Mouse (Mus musculus) MEL (cell line): ENCODE data around the gene Cd36. TPM values are rescaled to one million over a fixed set of nuclear protein-coding genes. Genes with fewer than 3 reads are reported as not detected.

ENCODE experiments used
- DNase-seq: peaks from one replicate; pipeline ENCODE4 v3.0.0; 2011; ENCODE audit warnings: low read depth, low spot score
- H3K27ac ChIP-seq: 2 replicates; pipeline ENCODE4 v1.5.1; 2012; ENCODE audit warnings: low read depth, mild to moderate bottlenecking, control low read depth, low read length, moderate library complexity; ENCODE audit not compliant: control insufficient read depth
- H3K27me3 ChIP-seq, 2 experiments: fragments of 150-350 bp in 1 of 2; sonication (generic) in 1 of 2; 2 replicates each; pipeline ENCODE4 v1.6.1; 2012; ENCODE audit warnings: low read length in 2 of 2, mild to moderate bottlenecking in 2 of 2, improper control_type of control experiment in 1 of 2, moderate library complexity in 1 of 2; ENCODE audit not compliant: insufficient read depth in 2 of 2, control insufficient read depth in 1 of 2
- H3K36me3 ChIP-seq, 2 experiments: 2 replicates each; pipeline ENCODE4 v1.6.1; 2012 to 2014; ENCODE audit warnings: low read length in 2 of 2, improper control_type of control experiment in 1 of 2, inconsistent platforms in 1 of 2, mild to moderate bottlenecking in 1 of 2; ENCODE audit not compliant: insufficient read depth in 2 of 2, control insufficient read depth in 1 of 2
- H3K4me1 ChIP-seq, 2 experiments: fragments of 150-350 bp in 1 of 2; sonication (generic) in 1 of 2; 2 replicates each; pipeline ENCODE4 v1.6.1; 2012; ENCODE audit warnings: low read length in 2 of 2, improper control_type of control experiment in 1 of 2, mild to moderate bottlenecking in 1 of 2; ENCODE audit not compliant: insufficient read depth in 2 of 2, control insufficient read depth in 1 of 2
- H3K4me3 ChIP-seq, 2 experiments: fragments of 150-350 bp in 1 of 2; sonication (generic) in 1 of 2; 2 replicates each; pipeline ENCODE4 v1.5.1; 2012; ENCODE audit warnings: low read depth in 2 of 2, low read length in 2 of 2, mild to moderate bottlenecking in 2 of 2, moderate library complexity in 2 of 2, control low read depth in 1 of 2, improper control_type of control experiment in 1 of 2; ENCODE audit not compliant: control insufficient read depth in 1 of 2, insufficient read depth in 1 of 2
- H3K79me2 ChIP-seq: 2 replicates; pipeline ENCODE4 v1.6.1; 2012; ENCODE audit warnings: mild to moderate bottlenecking, low read length, moderate library complexity; ENCODE audit not compliant: control insufficient read depth, poor library complexity, insufficient read depth
- H3K9ac ChIP-seq: 2 replicates; pipeline ENCODE4 v1.6.1; 2012; ENCODE audit warnings: low read depth, mild to moderate bottlenecking, control low read depth, low read length, moderate library complexity; ENCODE audit not compliant: control insufficient read depth, poor library complexity, severe bottlenecking
- H3K9me3 ChIP-seq: fragments of 150-350 bp; sonication (generic); replicated peaks from 2 replicates; pipeline ENCODE4 v1.6.1; 2012; ENCODE audit warnings: mild to moderate bottlenecking, low read length, improper control_type of control experiment, moderate library complexity; ENCODE audit not compliant: insufficient read depth
- CHD2 ChIP-seq: IDR thresholded peaks from 2 replicates; pipeline ENCODE4 v1.6.1; 2011; ENCODE audit warnings: low read length, improper control_type of control experiment
- CTCF ChIP-seq, 3 experiments: IDR thresholded peaks in 2 of 3; conservative IDR thresholded peaks in 1 of 3; 2 replicates each; pipeline ENCODE4 v1.5.1; 2011 to 2012; ENCODE audit warnings: low read length in 3 of 3, low read depth in 2 of 3, mild to moderate bottlenecking in 2 of 3, improper control_type of control experiment in 1 of 3, inconsistent platforms in 1 of 3, mixed read lengths in 1 of 3, moderate library complexity in 1 of 3; ENCODE audit not compliant: control insufficient read depth in 1 of 3, insufficient read depth in 1 of 3, poor library complexity in 1 of 3, severe bottlenecking in 1 of 3
- EP300 ChIP-seq, 2 experiments: IDR thresholded peaks; 2 replicates each; pipeline ENCODE4 v1.6.1; 2011; ENCODE audit warnings: improper control_type of control experiment in 2 of 2, low read length in 2 of 2, low read depth in 1 of 2, mild to moderate bottlenecking in 1 of 2
- GABPA ChIP-seq: IDR thresholded peaks from 2 replicates; pipeline ENCODE4 v1.6.1; 2012; ENCODE audit warnings: low read depth, mild to moderate bottlenecking, inconsistent platforms, low read length, improper control_type of control experiment, moderate library complexity
- GATA1 ChIP-seq: IDR thresholded peaks from 2 replicates; pipeline ENCODE4 v1.6.1; 2011; ENCODE audit warnings: low read depth, low read length, improper control_type of control experiment
- JUND ChIP-seq: IDR thresholded peaks from 2 replicates; pipeline ENCODE4 v1.6.1; 2011; ENCODE audit warnings: low read depth, mild to moderate bottlenecking, improper control_type of control experiment, low read length
- KAT2A ChIP-seq: conservative IDR thresholded peaks from 2 replicates; pipeline ENCODE4 v1.6.1; 2012; ENCODE audit warnings: low read depth, low read length, improper control_type of control experiment, inconsistent platforms
- MEF2A ChIP-seq: IDR thresholded peaks from 2 replicates; pipeline ENCODE4 v1.6.1; 2014; ENCODE audit warnings: low read depth, mild to moderate bottlenecking, inconsistent platforms, low read length, improper control_type of control experiment; ENCODE audit not compliant: poor library complexity, insufficient replicate concordance, severe bottlenecking; ENCODE audit errors: extremely low read depth
- MXI1 ChIP-seq: IDR thresholded peaks from 2 replicates; pipeline ENCODE4 v1.6.1; 2011; ENCODE audit warnings: mild to moderate bottlenecking, low read depth, low read length, improper control_type of control experiment
- MYB ChIP-seq: IDR thresholded peaks from 2 replicates; pipeline ENCODE4 v1.6.1; 2011; ENCODE audit warnings: mild to moderate bottlenecking, low read depth, low read length, improper control_type of control experiment
- NELFE ChIP-seq: IDR thresholded peaks from 2 replicates; pipeline ENCODE4 v1.6.1; 2011; ENCODE audit warnings: low read depth, low read length, improper control_type of control experiment
- POLR2AphosphoS2 ChIP-seq: IDR thresholded peaks from 2 replicates; pipeline ENCODE4 v1.6.1; 2011; ENCODE audit warnings: low read length, improper control_type of control experiment
- RCOR1 ChIP-seq: IDR thresholded peaks from 2 replicates; pipeline ENCODE4 v1.6.1; 2012; ENCODE audit warnings: low read depth, mild to moderate bottlenecking, inconsistent platforms, low read length, improper control_type of control experiment
- SIN3A ChIP-seq: IDR thresholded peaks from 2 replicates; pipeline ENCODE4 v1.6.1; 2012; ENCODE audit warnings: low read length, improper control_type of control experiment, inconsistent platforms
- UBTF ChIP-seq: IDR thresholded peaks from 2 replicates; pipeline ENCODE4 v1.6.1; 2012; ENCODE audit warnings: low read depth, mild to moderate bottlenecking, inconsistent platforms, low read length, improper control_type of control experiment, moderate library complexity, borderline replicate concordance; ENCODE audit not compliant: insufficient read depth
- USF1 ChIP-seq: IDR thresholded peaks from 2 replicates; pipeline ENCODE4 v1.6.1; 2014; ENCODE audit warnings: low read depth, mild to moderate bottlenecking, inconsistent platforms, low read length, improper control_type of control experiment, moderate library complexity
- USF2 ChIP-seq, 2 experiments: IDR thresholded peaks; 2 replicates each; pipeline ENCODE4 v1.6.1; 2011 to 2012; ENCODE audit warnings: improper control_type of control experiment in 2 of 2, low read length in 2 of 2, borderline replicate concordance in 1 of 2, inconsistent platforms in 1 of 2, low read depth in 1 of 2, mild to moderate bottlenecking in 1 of 2; ENCODE audit not compliant: insufficient read depth in 1 of 2
- ZC3H11A ChIP-seq: IDR thresholded peaks from 2 replicates; pipeline ENCODE4 v1.6.1; 2012; ENCODE audit warnings: low read depth, mild to moderate bottlenecking, inconsistent platforms, low read length, improper control_type of control experiment
- ZMIZ1 ChIP-seq: IDR thresholded peaks from 2 replicates; pipeline ENCODE4 v1.6.1; 2012; ENCODE audit warnings: low read depth, mild to moderate bottlenecking, inconsistent platforms, low read length, improper control_type of control experiment, moderate library complexity
- ZNF384 ChIP-seq: IDR thresholded peaks from 2 replicates; pipeline ENCODE4 v1.6.1; 2012; ENCODE audit warnings: low read depth, mild to moderate bottlenecking, inconsistent platforms, low read length, improper control_type of control experiment
- polyA plus RNA-seq, 2 experiments: library from polyadenylated mRNA; stranded (reverse) in 1 of 2; unstranded in 1 of 2; fragments of >175 nt in 1 of 2; fragments of >200 nt in 1 of 2; gene quantifications; 2 replicates each; pipeline versions ENCODE4 v1.2.1 to v1.2.4; 2012; ENCODE audit warnings: low replicate concordance in 2 of 2, low read depth in 1 of 2; ENCODE audit not compliant: insufficient read length in 2 of 2, insufficient read depth in 1 of 2, missing spikeins in 1 of 2
- total RNA-seq: library from RNA; depleted of rRNA; stranded (reverse); fragments of 300-350 nt; gene quantifications from 2 replicates; pipeline ENCODE4 v1.2.3, GENCODE M21; 2012

The Cd36 gene
- total and polyA plus RNA-seq, 3 experiments: 0.07 to 0.19 TPM; not detected in 1

DNA sequence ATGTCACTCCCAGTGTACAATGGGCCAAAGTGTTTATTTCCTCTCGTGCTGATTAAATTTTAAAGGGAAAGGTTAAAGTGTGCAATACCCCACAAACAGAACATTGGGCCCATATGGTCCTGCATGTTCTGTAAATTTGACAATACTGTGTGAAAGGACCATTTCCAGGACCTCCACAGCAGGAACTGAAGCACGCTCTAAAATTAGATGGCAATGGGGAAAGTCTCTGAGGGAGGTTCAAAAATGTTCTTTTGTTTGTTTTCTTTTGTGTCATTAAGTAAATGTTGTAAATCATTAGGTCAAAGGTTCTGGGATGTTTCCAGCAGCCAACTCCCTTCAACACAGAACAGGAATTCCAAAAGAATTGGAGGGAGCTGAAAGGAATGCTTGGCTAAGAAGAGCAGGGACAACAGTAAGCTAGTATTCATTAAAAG, 35.5 kb upstream of the Cd36 start:
- Histone ChIP-seq H3K36me3 (no peaks in the 10 kb centered on the region), H3K9ac (no peak overlapping the region), H3K27ac (no peak overlapping the region), H3K79me2 (no peaks in the 10 kb centered on the region), H3K9me3 (no peaks in the 10 kb centered on the region), H3K4me1 (no peaks in the 10 kb centered on the region), H3K4me3 (no peak overlapping the region), H3K27me3 (no peaks in the 10 kb centered on the region)
- TF ChIP-seq MYB: no peak
- no peak for TF ChIP-seq MEF2A
- no peak for TF ChIP-seq UBTF
- no peak for TF ChIP-seq GATA1
- TF ChIP-seq RCOR1: no peak
- no peak for TF ChIP-seq ZC3H11A
- no peak for TF ChIP-seq MXI1
- TF ChIP-seq NELFE: no peak
- TF ChIP-seq KAT2A: no peak
- TF ChIP-seq EP300 (IDR thresholded peaks at IDR 0.05; ENCODE audit: low read depth in 1 of 2, low read length in 2 of 2): no peak
- TF ChIP-seq CHD2: no peak
- no peak for TF ChIP-seq SIN3A
- TF ChIP-seq GABPA: no peak
- no peak for TF ChIP-seq CTCF (IDR thresholded peaks at IDR 0.05 in 2 of 3, conservative IDR thresholded peaks at IDR 0.05 in 1 of 3; ENCODE audit: control insufficient read depth in 1 of 3, insufficient read depth in 1 of 3, low read depth in 2 of 3, low read length in 3 of 3, poor library complexity in 1 of 3, severe bottlenecking in 1 of 3)
- no peak for DNase-seq

DNA sequence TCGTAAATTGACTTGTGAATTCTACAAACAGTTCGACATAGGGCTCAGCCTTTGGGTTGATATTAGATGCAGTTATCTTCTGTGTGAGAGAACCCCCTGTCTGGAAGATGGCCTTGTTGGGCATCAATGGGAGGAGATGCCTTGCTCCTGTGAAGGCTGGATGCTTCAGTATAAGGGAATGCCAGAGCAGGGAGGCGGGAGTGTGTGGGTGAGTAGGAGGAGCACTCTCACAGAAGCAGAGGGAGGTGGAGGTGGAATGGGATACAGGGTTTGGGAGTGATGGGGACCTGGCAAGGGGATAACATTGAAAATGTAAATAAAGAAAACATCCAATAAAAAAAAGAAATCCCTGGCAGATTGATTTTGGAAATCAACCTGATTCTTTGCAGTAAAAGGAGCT, 35.0 kb upstream of the Cd36 start:
- H3K79me2 ChIP-seq: no peaks in the 10 kb centered on the region
- H3K9me3 ChIP-seq: no peaks in the 10 kb centered on the region
- no peaks in the 10 kb centered on the region for H3K27me3 ChIP-seq
- H3K4me1 ChIP-seq: no peaks in the 10 kb centered on the region
- no peak overlapping the region for H3K9ac ChIP-seq
- no peak overlapping the region for H3K4me3 ChIP-seq
- H3K27ac ChIP-seq: no peak overlapping the region
- no peak for TF ChIP-seq ZNF384
- TF ChIP-seq EP300 (IDR thresholded peaks at IDR 0.05; ENCODE audit: low read depth in 1 of 2, low read length in 2 of 2): no peak
- TF ChIP-seq USF2 (IDR thresholded peaks at IDR 0.05; ENCODE audit: borderline replicate concordance in 1 of 2, insufficient read depth in 1 of 2, low read depth in 1 of 2, low read length in 2 of 2): no peak
- no peak for TF ChIP-seq MXI1
- TF ChIP-seq POLR2AphosphoS2: no peak
- no peak for TF ChIP-seq ZMIZ1
- no peak for TF ChIP-seq ZC3H11A
- no peak for TF ChIP-seq JUND
- TF ChIP-seq USF1: no peak
- TF ChIP-seq, all 39 proteins: peak for 0
- DNase-seq: no peak
- no peaks in the 10 kb centered on the region for H3K36me3 ChIP-seq
